Mouse (Mus musculus) myocyte (in vitro differentiated cells): Measurements from ENCODE around the gene Myo7a.

Experiments
- E2F4 ChIP-seq: IDR thresholded peaks from one replicate; pipeline ENCODE4 v1.6.1; 2011; ENCODE audit warnings: mild to moderate bottlenecking, control low read depth, moderate library complexity; ENCODE audit not compliant: insufficient read depth
- MAX ChIP-seq: IDR thresholded peaks from one replicate; pipeline ENCODE4 v1.6.1; 2011; ENCODE audit warnings: low read depth, mild to moderate bottlenecking, control low read depth
- POLR2A ChIP-seq: IDR thresholded peaks from one replicate; pipeline ENCODE4 v1.6.1; 2011; ENCODE audit warnings: low read depth, mild to moderate bottlenecking, control low read depth, moderate library complexity; ENCODE audit not compliant: insufficient read length
- POLR2AphosphoS2 ChIP-seq: IDR thresholded peaks from one replicate; pipeline ENCODE4 v1.6.1; 2011; ENCODE audit warnings: low read depth, control low read depth; ENCODE audit not compliant: insufficient read length
- SRF ChIP-seq: IDR thresholded peaks from one replicate; pipeline ENCODE4 v1.6.1; 2011; ENCODE audit warnings: low read depth; ENCODE audit not compliant: control insufficient read depth, insufficient read length
- TCF12 ChIP-seq: IDR thresholded peaks from one replicate; pipeline ENCODE4 v1.6.1; 2011; ENCODE audit warnings: mild to moderate bottlenecking, control low read depth; ENCODE audit not compliant: poor library complexity, insufficient read depth, severe bottlenecking

- TF ChIP-seq POLR2A: no peak
- no peak for TF ChIP-seq POLR2AphosphoS2
- no peak for TF ChIP-seq E2F4
- no peak for TF ChIP-seq MAX
- no peak for TF ChIP-seq SRF
- no peak for TF ChIP-seq TCF12
Measured at GRCm38 (mm10) chr7:98153345-98153744, 34.0 kb upstream of the Myo7a start.
